In the genomic region with DNA sequence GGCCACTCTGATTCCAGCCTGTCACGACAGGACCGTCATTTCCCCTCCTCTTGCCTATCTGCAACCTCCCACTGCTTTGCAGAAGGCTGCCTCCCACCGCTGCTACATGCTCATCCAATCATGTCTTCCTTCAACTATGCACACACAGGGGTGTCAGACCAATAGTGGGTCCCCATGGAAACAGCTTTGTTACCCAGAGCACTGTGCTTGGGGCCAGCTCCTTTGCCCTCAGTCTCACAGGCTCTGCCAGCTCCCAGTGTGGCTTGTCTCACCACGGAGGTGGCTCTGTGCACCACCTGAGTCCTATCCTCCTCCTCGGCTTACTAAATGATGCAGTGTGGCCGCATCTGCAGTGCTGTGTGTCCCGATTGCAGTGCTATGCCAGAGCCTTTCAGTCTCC, we compare ENCODE assay signal across 23 mouse cellular contexts.
DNase-seq lines count a peak whose midpoint lies in the region; ATAC-seq and TF ChIP-seq lines count a peak whose summit lies in the region.
"Had no signal": no experiment of that assay in that cellular context is flagged by ENCODE, and none has a peak within 500 bp of the region (broad histone marks: within the 10 kb centered on the region; RNA-seq: fewer than 3 reads in every experiment).

No protein-coding gene starts in this region.

- no peak overlapping the region for H3K4me3 ChIP-seq in forebrain, embryonic 10.5 days
- no peak overlapping the region for H3K4me3 ChIP-seq in forebrain, embryonic 11.5 days (ENCODE audit: low read depth, low read length)
- no peak overlapping the region for H3K4me3 ChIP-seq in layer of hippocampus, adult 2 months
- H3K4me3 ChIP-seq in neural tube, embryonic 14.5 days (ENCODE audit: low read depth, low read length), result no peak overlapping the region
- no peak overlapping the region for H3K4me3 ChIP-seq in neural tube, embryonic 15.5 days (replicated peaks)
- H3K4me3 ChIP-seq: embryonic facial prominence, embryonic 13.5 days; kidney, embryonic 15.5 days; limb, embryonic 15.5 days; liver, embryonic 15.5 days had no signal

- H3K4me2 ChIP-seq in forebrain, embryonic 11.5 days (ENCODE audit: low read depth, low read length, severe bottlenecking), result no peak overlapping the region
- no peak overlapping the region for H3K4me2 ChIP-seq in neural tube, embryonic 14.5 days (ENCODE audit: low read depth, low read length)
- no peak overlapping the region for H3K4me2 ChIP-seq in neural tube, embryonic 15.5 days
- H3K4me2 ChIP-seq: embryonic facial prominence, embryonic 13.5 days; kidney, embryonic 15.5 days; limb, embryonic 15.5 days; liver, embryonic 15.5 days had no signal

- no peak for TF ChIP-seq CTCF in layer of hippocampus, adult 2 months (conservative IDR thresholded peaks at IDR 0.05)

- ATAC-seq in forebrain, embryonic 11.5 days (replicated peaks; ENCODE audit: low FRiP score), result no peak
- ATAC-seq in neural tube, embryonic 14.5 days (ENCODE audit: low read depth), result peak; percentile 60; the same call in 1 of the 2 replicates
- no peak for ATAC-seq in neural tube, embryonic 15.5 days (ENCODE audit: low FRiP score)
- ATAC-seq: intestine, postnatal 0 days had no signal

- DNase-seq in forebrain, embryonic 10.5 days (ENCODE audit: extremely low spot score, low spot score), result no peak
- no peak for DNase-seq in forebrain, embryonic 11.5 days (ENCODE audit: low spot score)
- DNase-seq in layer of hippocampus, adult 2 months (ENCODE audit: low spot score in 2 of 2), result no peak
- DNase-seq in layer of hippocampus, postnatal 14 days (ENCODE audit: low spot score in 2 of 2), result no peak
- no peak for DNase-seq in spleen, postnatal 14 days (ENCODE audit: low spot score in 2 of 2)
- DNase-seq in thymus, postnatal 4 days, result no peak
- DNase-seq: adrenal gland, postnatal 10 days; cerebellum, adult 11 months; gastrocnemius, postnatal 36 days; kidney, postnatal 4 days; layer of hippocampus, postnatal 36 days; midbrain, embryonic 14.5 days; right cerebral cortex, postnatal 14 days; thymus, adult 2 months had no signal

- peaks cover 27% of the 10 kb centered on the region for H3K4me1 ChIP-seq in forebrain, embryonic 10.5 days
- H3K4me1 ChIP-seq in forebrain, embryonic 11.5 days (replicated peaks; ENCODE audit: control insufficient read depth, insufficient read depth, low read length), result 0 out of 2 replicates have a peak, but pooled peaks cover 2% of the 10 kb centered on the region
- H3K4me1 ChIP-seq in neural tube, embryonic 14.5 days (ENCODE audit: control insufficient read depth, insufficient read depth, low read length), result 0 out of 2 replicates have a peak, but pooled peaks cover 6% of the 10 kb centered on the region
- H3K4me1 ChIP-seq in neural tube, embryonic 15.5 days, result peaks cover 27% of the 10 kb centered on the region
- H3K4me1 ChIP-seq: kidney, embryonic 15.5 days; limb, embryonic 15.5 days; liver, embryonic 15.5 days had no signal

- no peak overlapping the region for H3K9ac ChIP-seq in forebrain, embryonic 11.5 days (ENCODE audit: low read length)
- no peak overlapping the region for H3K9ac ChIP-seq in neural tube, embryonic 14.5 days (replicated peaks; ENCODE audit: low read depth, low read length)
- H3K9ac ChIP-seq in neural tube, embryonic 15.5 days (replicated peaks), result no peak overlapping the region
- H3K9ac ChIP-seq: embryonic facial prominence, embryonic 13.5 days; kidney, embryonic 15.5 days; limb, embryonic 15.5 days; liver, embryonic 15.5 days had no signal

- 0 out of 2 replicates have a peak overlapping the region, but pooled peaks have one; percentile 35 for H3K27ac ChIP-seq in forebrain, embryonic 10.5 days
- no peak overlapping the region for H3K27ac ChIP-seq in forebrain, embryonic 11.5 days (ENCODE audit: low read depth, low read length)
- H3K27ac ChIP-seq in layer of hippocampus, adult 2 months, result peak overlapping the region; percentile 56
- no peak overlapping the region for H3K27ac ChIP-seq in neural tube, embryonic 14.5 days (ENCODE audit: low read depth, low read length)
- no peak overlapping the region for H3K27ac ChIP-seq in neural tube, embryonic 15.5 days (replicated peaks)
- H3K27ac ChIP-seq: embryonic facial prominence, embryonic 13.5 days; kidney, embryonic 15.5 days; limb, embryonic 15.5 days; liver, embryonic 15.5 days; macrophage had no signal

- H3K36me3 ChIP-seq in forebrain, embryonic 10.5 days (replicated peaks), result peaks cover 5% of the 10 kb centered on the region; the same call in 1 of the 2 replicates
- no peaks in the 10 kb centered on the region for H3K36me3 ChIP-seq in forebrain, embryonic 11.5 days (ENCODE audit: control insufficient read depth, insufficient read depth, low read length)
- no peaks in the 10 kb centered on the region for H3K36me3 ChIP-seq in neural tube, embryonic 14.5 days (ENCODE audit: control insufficient read depth, insufficient read depth, low read length)
- H3K36me3 ChIP-seq in neural tube, embryonic 15.5 days, result no peaks in the 10 kb centered on the region
- H3K36me3 ChIP-seq: embryonic facial prominence, embryonic 13.5 days; kidney, embryonic 15.5 days; limb, embryonic 15.5 days; liver, embryonic 15.5 days had no signal

- H3K27me3 ChIP-seq in forebrain, embryonic 10.5 days (ENCODE audit: poor library complexity, severe bottlenecking), result no peaks in the 10 kb centered on the region
- H3K27me3 ChIP-seq in forebrain, embryonic 11.5 days (ENCODE audit: control insufficient read depth, insufficient read depth, low read length), result no peaks in the 10 kb centered on the region
- no peaks in the 10 kb centered on the region for H3K27me3 ChIP-seq in neural tube, embryonic 14.5 days (ENCODE audit: control insufficient read depth, insufficient read depth, low read length)
- H3K27me3 ChIP-seq in neural tube, embryonic 15.5 days (replicated peaks), result no peaks in the 10 kb centered on the region
- H3K27me3 ChIP-seq: embryonic facial prominence, embryonic 13.5 days; kidney, embryonic 15.5 days; limb, embryonic 15.5 days; liver, embryonic 15.5 days; Patski had no signal

- 84% methylated on average over 7 of the region's 7 CpGs for WGBS in forebrain, embryonic 10.5 days
- WGBS in forebrain, embryonic 11.5 days, result 76% methylated on average over 7 of the region's 7 CpGs
- WGBS in neural tube, embryonic 14.5 days, result 62% methylated on average over 7 of the region's 7 CpGs
- WGBS in neural tube, embryonic 15.5 days, result 57% methylated on average over 7 of the region's 7 CpGs

- H3K9me3 ChIP-seq in forebrain, embryonic 10.5 days, result peaks cover 7% of the 10 kb centered on the region
- H3K9me3 ChIP-seq in forebrain, embryonic 11.5 days (ENCODE audit: control insufficient read depth, low read length), result no peaks in the 10 kb centered on the region
- H3K9me3 ChIP-seq in neural tube, embryonic 14.5 days (ENCODE audit: control insufficient read depth, low read length), result no peaks in the 10 kb centered on the region
- no peaks in the 10 kb centered on the region for H3K9me3 ChIP-seq in neural tube, embryonic 15.5 days (replicated peaks)
- H3K9me3 ChIP-seq: embryonic facial prominence, embryonic 13.5 days; kidney, embryonic 15.5 days; limb, embryonic 15.5 days; liver, embryonic 15.5 days had no signal

Comparison
In these comparisons a context has a peak if more than half of its experiments do, and no peak if none do; other contexts are left out.
1. H3K27ac ChIP-seq: peak in forebrain, embryonic 10.5 days (single experiment) and layer of hippocampus, adult 2 months (single experiment); none in forebrain, embryonic 11.5 days (single experiment), neural tube, embryonic 14.5 days (single experiment) and neural tube, embryonic 15.5 days (single experiment).